Mouse (Mus musculus): ENCODE results near the gene Anxa9. TPM values are rescaled to one million over a fixed set of nuclear protein-coding genes. Genes with fewer than 3 reads are reported as not detected.

Anxa9 gene
- polyA plus RNA-seq, 2 experiments = 4.7 TPM

- 45% methylated on average over 11 of the region's 11 CpGs for WGBS
- no peak overlapping the region for H3K9ac ChIP-seq (ENCODE audit: low read depth, low read length, severe bottlenecking)
- H3K4me3 ChIP-seq (replicated peaks; ENCODE audit: low read length) = no peak overlapping the region
- TF ChIP-seq POLR2A (IDR thresholded peaks at IDR 0.05; ENCODE audit: borderline replicate concordance, extremely low read depth, insufficient read depth, insufficient read length) = no peak
- peak; percentile 58 for DNase-seq (ENCODE audit: low spot score)
- H3K36me3 ChIP-seq (ENCODE audit: control insufficient read depth, insufficient read depth, low read length) = peaks cover 77% of the 10 kb centered on the region
- H3K27ac ChIP-seq (replicated peaks; ENCODE audit: low read depth, low read length) = no peak overlapping the region
- H3K4me2 ChIP-seq (replicated peaks; ENCODE audit: low read depth, low read length, severe bottlenecking) = no peak overlapping the region
- H3K9me3 ChIP-seq (ENCODE audit: control insufficient read depth, low read length) = no peaks in the 10 kb centered on the region
- peak; percentile 62; the same call in 1 of the 2 replicates for ATAC-seq (ENCODE audit: low FRiP score, low read depth)
- H3K27me3 ChIP-seq (ENCODE audit: control insufficient read depth, insufficient read depth, low read length) = no peaks in the 10 kb centered on the region
- no peaks in the 10 kb centered on the region for H3K4me1 ChIP-seq (ENCODE audit: control insufficient read depth, insufficient read depth, low read length)
Measured at GRCm38 (mm10) chr3:95263089-95263739, 43.8 kb downstream of the Anxa9 start.

GRCm38 (mm10) chr3:95261975-95262374, 45.0 kb downstream of the Anxa9 start:
- H3K4me2 ChIP-seq (replicated peaks; ENCODE audit: low read depth, low read length, severe bottlenecking) = no peak overlapping the region
- no peaks in the 10 kb centered on the region for H3K9me3 ChIP-seq (ENCODE audit: control insufficient read depth, low read length)
- peaks cover 84% of the 10 kb centered on the region for H3K36me3 ChIP-seq (ENCODE audit: control insufficient read depth, insufficient read depth, low read length)
- H3K27me3 ChIP-seq (ENCODE audit: control insufficient read depth, insufficient read depth, low read length) = no peaks in the 10 kb centered on the region
- no peak overlapping the region for H3K9ac ChIP-seq (ENCODE audit: low read depth, low read length, severe bottlenecking)
- 83% methylated on average over 4 of the region's 4 CpGs for WGBS
- TF ChIP-seq POLR2A (IDR thresholded peaks at IDR 0.05; ENCODE audit: borderline replicate concordance, extremely low read depth, insufficient read depth, insufficient read length) = no peak
- no peaks in the 10 kb centered on the region for H3K4me1 ChIP-seq (ENCODE audit: control insufficient read depth, insufficient read depth, low read length)
- H3K4me3 ChIP-seq (replicated peaks; ENCODE audit: low read length) = no peak overlapping the region
- ATAC-seq (ENCODE audit: low FRiP score, low read depth) = no peak
- no peak overlapping the region for H3K27ac ChIP-seq (replicated peaks; ENCODE audit: low read depth, low read length)
- DNase-seq (ENCODE audit: low spot score) = no peak

GRCm38 (mm10) chr3:95256931-95257330, 50.0 kb downstream of the Anxa9 start:
- DNase-seq (ENCODE audit: low spot score) (no peak), ATAC-seq (ENCODE audit: low FRiP score, low read depth) (no peak)
- Histone ChIP-seq H3K27ac (replicated peaks; ENCODE audit: low read depth, low read length) (no peak overlapping the region), H3K27me3 (ENCODE audit: control insufficient read depth, insufficient read depth, low read length) (no peaks in the 10 kb centered on the region), H3K9me3 (ENCODE audit: control insufficient read depth, low read length) (no peaks in the 10 kb centered on the region), H3K4me1 (ENCODE audit: control insufficient read depth, insufficient read depth, low read length) (no peaks in the 10 kb centered on the region), H3K9ac (ENCODE audit: low read depth, low read length, severe bottlenecking) (no peak overlapping the region), H3K4me3 (replicated peaks; ENCODE audit: low read length) (no peak overlapping the region), H3K4me2 (replicated peaks; ENCODE audit: low read depth, low read length, severe bottlenecking) (no peak overlapping the region), H3K36me3 (ENCODE audit: control insufficient read depth, insufficient read depth, low read length) (peaks cover 87% of the 10 kb centered on the region)
- TF ChIP-seq POLR2A (IDR thresholded peaks at IDR 0.05; ENCODE audit: borderline replicate concordance, extremely low read depth, insufficient read depth, insufficient read length) = no peak
- WGBS = 83% methylated on average over 5 of the region's 5 CpGs

- no peak within 1 kb of the TSS for H3K27ac ChIP-seq (replicated peaks; ENCODE audit: low read depth, low read length)
- no peaks in the 10 kb centered on the region for H3K27me3 ChIP-seq (ENCODE audit: control insufficient read depth, insufficient read depth, low read length)
- ATAC-seq (ENCODE audit: low FRiP score, low read depth) = no peak
- DNase-seq (ENCODE audit: low spot score) = no peak
- 49% methylated on average over 7 of the region's 7 CpGs for WGBS
- TF ChIP-seq POLR2A (IDR thresholded peaks at IDR 0.05; ENCODE audit: borderline replicate concordance, extremely low read depth, insufficient read depth, insufficient read length) = no peak
- 0 out of 2 replicates have a peak within 1 kb of the TSS, but pooled peaks have one; percentile 3 for H3K4me2 ChIP-seq (replicated peaks; ENCODE audit: low read depth, low read length, severe bottlenecking)
- H3K4me3 ChIP-seq (replicated peaks; ENCODE audit: low read length) = no peak within 1 kb of the TSS
- peaks cover 35% of the 10 kb centered on the region for H3K36me3 ChIP-seq (ENCODE audit: control insufficient read depth, insufficient read depth, low read length)
- H3K9ac ChIP-seq (ENCODE audit: low read depth, low read length, severe bottlenecking) = no peak within 1 kb of the TSS
- H3K4me1 ChIP-seq (ENCODE audit: control insufficient read depth, insufficient read depth, low read length) = no peaks in the 10 kb centered on the region
- no peaks in the 10 kb centered on the region for H3K9me3 ChIP-seq (ENCODE audit: control insufficient read depth, low read length)
Measured at GRCm38 (mm10) chr3:95250783-95251424, 56.1 kb downstream of the Anxa9 start, which contains the start of gene Bnipl. Gene Bnipl, minus strand, starts transcription at chr3:95251193.

GRCm38 (mm10) chr3:95250361-95250760, 56.6 kb downstream of the Anxa9 start:
- TF ChIP-seq POLR2A (IDR thresholded peaks at IDR 0.05; ENCODE audit: borderline replicate concordance, extremely low read depth, insufficient read depth, insufficient read length) = no peak
- 0 out of 2 replicates have a peak overlapping the region, but pooled peaks have one; percentile 3 for H3K4me2 ChIP-seq (replicated peaks; ENCODE audit: low read depth, low read length, severe bottlenecking)
- no peak overlapping the region for H3K9ac ChIP-seq (ENCODE audit: low read depth, low read length, severe bottlenecking)
- no peaks in the 10 kb centered on the region for H3K4me1 ChIP-seq (ENCODE audit: control insufficient read depth, insufficient read depth, low read length)
- no peaks in the 10 kb centered on the region for H3K27me3 ChIP-seq (ENCODE audit: control insufficient read depth, insufficient read depth, low read length)
- no peak for DNase-seq (ENCODE audit: low spot score)
- no peak for ATAC-seq (ENCODE audit: low FRiP score, low read depth)
- no peak overlapping the region for H3K27ac ChIP-seq (replicated peaks; ENCODE audit: low read depth, low read length)
- WGBS = 69% methylated on average over 5 of the region's 5 CpGs
- H3K36me3 ChIP-seq (ENCODE audit: control insufficient read depth, insufficient read depth, low read length) = peaks cover 29% of the 10 kb centered on the region
- no peaks in the 10 kb centered on the region for H3K9me3 ChIP-seq (ENCODE audit: control insufficient read depth, low read length)
- no peak overlapping the region for H3K4me3 ChIP-seq (replicated peaks; ENCODE audit: low read length)
